Mouse (Mus musculus) macrophage (primary cell): Measurements from ENCODE around the gene Meioc. TPM values are rescaled to one million over a fixed set of nuclear protein-coding genes. Genes with fewer than 3 reads are reported as not detected.
"Not testable (repeated sequence)": the region's sequence is repeated elsewhere in the genome, so short reads cannot be mapped to it uniquely, and the experiment has no call there.

Experiments
- H3K27ac ChIP-seq: fragments of 350-480 bp; formaldehyde crosslinking; 2 replicates; pipeline ENCODE4 v1.9.0; 2021
- H3K36me3 ChIP-seq: fragments of 350-480 bp; formaldehyde crosslinking; 2 replicates; pipeline ENCODE4 v1.9.0; 2021; ENCODE audit errors: inconsistent target
- H3K4me3 ChIP-seq: fragments of 350-480 bp; formaldehyde crosslinking; 2 replicates; pipeline ENCODE4 v1.9.0; 2021; ENCODE audit errors: inconsistent target
- H3K79me2 ChIP-seq: fragments of 350-480 bp; formaldehyde crosslinking; 2 replicates; pipeline ENCODE4 v1.9.0; 2021; ENCODE audit errors: inconsistent target
- WGBS: methylation state at CpG from one replicate; pipeline ENCODE4 v1.1.7; 2026; ENCODE audit warnings: inconsistent platforms; ENCODE audit not compliant: missing documents; 5-methylcytosine and 5-hydroxymethylcytosine counted together
- polyA plus RNA-seq: library from polyadenylated mRNA; stranded (reverse); fragments of 250-400 nt; gene quantifications from 3 replicates; pipeline ENCODE4 v1.2.4, GENCODE M21; 2018; ENCODE audit warnings: inconsistent platforms

Meioc gene
- polyA plus RNA-seq, 1 experiment from 2014 or later, result not detected

DNA sequence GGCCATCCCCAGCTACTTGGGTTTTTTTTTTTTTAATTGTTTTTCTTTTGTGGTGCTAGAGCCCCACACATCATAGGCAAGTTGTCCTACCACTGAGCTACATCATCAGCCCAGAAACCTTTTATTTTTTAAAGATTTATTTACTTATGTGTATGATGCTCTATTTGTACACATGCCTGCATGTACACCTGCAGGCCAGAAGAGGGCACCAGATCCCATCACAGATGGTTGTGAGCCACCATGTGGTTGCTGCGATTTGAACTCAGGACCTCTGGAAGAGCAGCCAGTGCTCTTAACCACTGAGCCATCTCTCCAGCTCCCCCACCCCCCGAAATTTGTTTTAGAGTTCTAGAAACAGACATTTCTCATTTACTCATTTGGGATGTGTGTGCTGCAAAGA lies 51.1 kb downstream of the Meioc start:
- not testable (repeated sequence) for H3K4me3 ChIP-seq, H3K36me3 ChIP-seq, H3K79me2 ChIP-seq, H3K27ac ChIP-seq
- WGBS, result 94% methylated on average over 2 of the region's 2 CpGs

DNA sequence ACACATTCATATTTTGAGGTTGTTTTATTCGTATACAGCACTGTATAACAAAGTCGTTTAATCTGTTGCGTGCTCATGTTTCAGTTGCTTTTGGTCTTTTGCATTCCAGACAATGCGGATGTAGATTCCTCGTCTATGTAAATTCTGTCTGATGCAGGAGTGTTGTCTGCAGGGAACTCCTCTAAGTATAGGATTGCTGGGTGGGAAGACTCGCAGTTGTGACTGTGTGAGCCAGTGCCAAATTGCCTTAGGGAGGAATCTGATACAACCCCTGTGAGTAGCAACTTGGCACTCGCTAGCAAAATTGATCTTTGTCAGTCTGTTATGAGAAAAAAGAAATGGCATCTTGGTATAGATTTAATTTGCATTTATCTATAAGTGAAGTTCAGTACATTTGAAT lies 52.6 kb downstream of the Meioc start:
- no peak overlapping the region for H3K4me3 ChIP-seq
- H3K27ac ChIP-seq, result no peak overlapping the region
- H3K79me2 ChIP-seq, result no peaks in the 10 kb centered on the region
- H3K36me3 ChIP-seq, result no peaks in the 10 kb centered on the region
- WGBS, result 94% methylated on average over 7 of the region's 7 CpGs

DNA sequence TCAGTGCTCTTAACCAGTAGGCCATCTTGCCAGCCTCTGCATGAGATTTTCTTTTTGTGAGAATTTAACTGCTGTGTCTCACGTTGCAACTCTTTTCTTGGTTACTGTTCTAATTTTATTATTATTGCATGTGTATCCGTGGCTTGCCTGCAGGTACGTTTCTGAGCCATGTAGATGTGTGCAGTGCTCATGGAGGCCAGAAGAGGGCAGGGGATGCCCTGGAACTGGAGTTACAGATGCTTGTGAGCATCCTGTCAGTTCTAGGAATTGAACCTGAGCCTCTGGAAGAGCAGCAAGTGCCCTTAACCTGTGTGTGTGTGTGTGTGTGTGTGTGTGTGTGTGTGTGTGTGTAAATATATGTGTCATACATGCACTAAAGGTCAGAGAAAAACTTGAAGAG lies 62.1 kb downstream of the Meioc start:
- Histone ChIP-seq H3K4me3 (no peak overlapping the region), H3K79me2 (no peaks in the 10 kb centered on the region), H3K27ac (no peak overlapping the region), H3K36me3 (no peaks in the 10 kb centered on the region)
- 31% methylated on average over 3 of the region's 3 CpGs for WGBS

DNA sequence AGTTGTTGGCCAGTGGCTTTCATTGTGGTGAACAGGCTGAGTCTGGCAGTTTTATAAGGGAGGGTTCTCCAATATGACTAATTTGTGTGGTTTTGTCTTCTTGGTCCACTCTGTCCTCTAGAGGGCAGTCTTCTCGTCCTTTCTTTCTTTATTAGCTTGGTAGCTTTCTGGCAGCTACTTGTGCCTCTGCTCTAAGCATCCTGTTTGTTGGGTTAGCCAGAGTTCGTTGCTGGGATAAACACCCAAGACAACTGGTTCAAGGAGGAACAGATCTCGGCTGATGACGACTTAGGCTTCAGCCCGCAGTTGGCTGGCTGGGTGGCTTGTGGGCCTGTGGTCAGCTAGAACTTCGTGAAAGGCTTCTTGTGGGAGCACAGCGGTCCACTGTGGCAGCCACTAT lies 65.1 kb downstream of the Meioc start:
- H3K79me2 ChIP-seq, result no peaks in the 10 kb centered on the region
- no peak overlapping the region for H3K27ac ChIP-seq
- H3K4me3 ChIP-seq, result no peak overlapping the region
- H3K36me3 ChIP-seq, result no peaks in the 10 kb centered on the region
- 29% methylated on average over 7 of the region's 7 CpGs for WGBS

DNA sequence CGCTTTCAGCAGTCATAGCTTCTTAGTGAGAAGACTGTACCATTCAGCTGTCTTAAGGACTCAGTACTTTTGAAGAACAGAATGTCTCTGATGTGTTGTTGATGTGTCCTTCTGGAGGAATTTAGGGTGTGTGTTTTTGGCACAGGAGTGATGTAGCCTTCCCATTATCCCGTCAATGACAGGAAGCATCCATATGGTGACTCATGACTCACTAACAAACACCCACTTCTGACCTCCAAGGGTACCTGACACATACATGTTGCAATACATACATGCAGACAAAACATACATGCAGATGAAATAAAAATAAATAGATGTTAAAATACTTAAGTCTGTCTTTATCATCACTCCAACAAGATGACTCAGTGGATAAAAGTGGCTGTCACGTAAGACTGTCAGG lies 66.3 kb downstream of the Meioc start:
- no peaks in the 10 kb centered on the region for H3K79me2 ChIP-seq
- no peaks in the 10 kb centered on the region for H3K36me3 ChIP-seq
- no peak overlapping the region for H3K27ac ChIP-seq
- WGBS, result 89% methylated on average over 3 of the region's 3 CpGs
- H3K4me3 ChIP-seq, result no peak overlapping the region

DNA sequence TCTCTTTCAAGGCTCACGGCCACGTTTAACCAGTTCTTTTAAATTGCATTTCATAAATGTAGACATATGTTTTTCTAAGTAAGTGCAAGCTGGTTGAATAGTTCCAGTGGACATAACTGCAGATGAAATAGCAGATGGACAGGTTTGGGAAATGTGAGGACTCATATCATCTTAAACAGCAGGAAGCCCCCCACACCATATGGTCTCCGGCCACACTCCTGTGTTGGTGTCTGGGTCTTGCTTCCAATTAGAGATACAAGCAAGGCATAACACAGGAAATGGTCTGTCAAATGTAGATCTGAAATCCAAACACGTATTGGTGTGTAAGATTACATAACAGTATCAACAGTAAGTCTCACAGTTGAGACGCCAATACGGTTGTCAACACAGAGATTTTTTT lies 67.8 kb downstream of the Meioc start:
- no peaks in the 10 kb centered on the region for H3K36me3 ChIP-seq
- no peak overlapping the region for H3K27ac ChIP-seq
- WGBS, result 32% methylated on average over 6 of the region's 6 CpGs
- H3K79me2 ChIP-seq, result no peaks in the 10 kb centered on the region
- H3K4me3 ChIP-seq, result no peak overlapping the region

Other genes with a start within 250 kb of the Meioc start
- gene Grn, start 233.4 kb upstream of the Meioc start, polyA plus RNA-seq, result 2,366 to 2,992 TPM (median 2,461 TPM) in 3 replicates
- not detected in 3 replicates for gene Fam171a2, start 216.0 kb upstream of the Meioc start, polyA plus RNA-seq
- 0.73 to 0.90 TPM (median 0.79 TPM) in 3 replicates for gene Itga2b, start 193.6 kb upstream of the Meioc start, polyA plus RNA-seq
- 14.4 to 21.0 TPM (median 17.4 TPM) in 3 replicates for gene Gpatch8, start 107.3 kb upstream of the Meioc start, polyA plus RNA-seq
- gene Gm11627, start 84.3 kb upstream of the Meioc start, polyA plus RNA-seq, result not detected in 3 replicates
- gene Fzd2, start 59.3 kb upstream of the Meioc start, polyA plus RNA-seq, result not detected in 3 replicates
- 19.1 to 24.1 TPM (median 22.5 TPM) in 3 replicates for gene Ccdc43, start 34.1 kb downstream of the Meioc start, polyA plus RNA-seq
- gene Adam11, start 97.7 kb downstream of the Meioc start, polyA plus RNA-seq, result 0.16 TPM in 1 of 3 replicates, not detected in the others
- 0.12 TPM in 1 of 3 replicates, not detected in the others for gene Gjc1, start 156.0 kb downstream of the Meioc start, polyA plus RNA-seq
- gene Higd1b, start 172.1 kb downstream of the Meioc start, polyA plus RNA-seq, result not detected in 3 replicates
- 45.8 to 73.1 TPM (median 46.9 TPM) in 3 replicates for gene Eftud2, start 217.3 kb downstream of the Meioc start, polyA plus RNA-seq
- not detected in 3 replicates for gene Ccdc103, start 217.5 kb downstream of the Meioc start, polyA plus RNA-seq
- not detected in 3 replicates for gene Fam187a, start 221.5 kb downstream of the Meioc start, polyA plus RNA-seq
- gene Gfap, start 237.2 kb downstream of the Meioc start, polyA plus RNA-seq, result not detected in 3 replicates